Mouse (Mus musculus) thymus, postnatal 14 days (tissue): ENCODE results near the gene Tmigd3.

Experiments used
- DNase-seq: peaks from one replicate; pipeline ENCODE4 v3.0.0; 2021

Tmigd3 gene

DNA sequence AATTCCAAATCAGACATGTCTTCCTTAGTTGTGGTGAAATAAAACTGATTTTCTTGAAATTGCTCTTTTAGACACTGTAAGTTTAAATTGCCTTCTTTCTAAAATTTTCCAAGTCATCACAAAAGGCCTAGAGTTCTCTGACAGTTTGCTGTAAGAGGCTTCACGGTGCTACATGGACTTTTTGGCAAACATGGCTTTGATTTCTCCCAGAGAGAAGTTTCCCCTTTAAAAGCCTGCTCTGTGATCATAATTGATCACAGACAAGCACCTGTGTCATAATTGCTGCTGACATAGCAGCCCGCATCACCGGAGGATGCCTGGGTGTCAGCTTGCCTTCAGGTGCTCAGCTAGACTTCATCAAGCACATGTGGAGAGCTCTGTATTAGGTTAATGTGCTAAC lies at the start of gene Tmigd3, which contains the start of gene Adora3:
Gene Tmigd3 (plus strand): TSS at position 346 of the 400 bp plus-strand sequence.
Gene Adora3 (plus strand): TSS at position 301 of the 400 bp plus-strand sequence.
- DNase-seq = no peak

- DNase-seq = no peak
These were observed 49.2 kb upstream of the Tmigd3 start for GRCm38 (mm10) chr3:105821504-105821903.

- DNase-seq = no peak
These were observed 47.1 kb upstream of the Tmigd3 start for GRCm38 (mm10) chr3:105823609-105824008.

- no peak for DNase-seq
These were observed 46.6 kb upstream of the Tmigd3 start for GRCm38 (mm10) chr3:105824103-105824502.

GRCm38 (mm10) chr3:105824704-105825103 lies 46.0 kb upstream of the Tmigd3 start:
- no peak for DNase-seq

GRCm38 (mm10) chr3:105825501-105826161 lies 45.1 kb upstream of the Tmigd3 start:
- DNase-seq = no peak

- DNase-seq = no peak
These were observed 39.1 kb upstream of the Tmigd3 start for GRCm38 (mm10) chr3:105831584-105831983.

DNA sequence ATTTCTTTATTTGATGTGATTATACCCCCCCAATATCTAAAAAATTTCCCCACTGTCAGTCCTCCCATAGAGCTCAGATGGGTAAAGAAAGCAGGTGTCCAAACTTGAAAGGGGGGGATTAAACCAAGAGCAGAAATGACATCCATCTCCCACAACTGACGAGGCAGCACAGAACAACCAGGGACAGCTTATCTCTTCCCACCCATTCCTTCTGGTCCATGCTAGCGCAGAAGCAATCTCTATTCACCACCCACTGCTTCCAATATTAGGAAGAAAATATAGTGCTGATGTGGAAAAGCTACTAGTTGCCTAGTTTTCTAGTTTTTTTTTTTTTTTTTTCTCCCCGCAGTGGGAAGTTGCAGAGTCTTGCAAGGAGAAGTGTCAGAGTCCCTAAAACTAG lies 34.8 kb upstream of the Tmigd3 start:
- DNase-seq = no peak

- no peak for DNase-seq
These were observed 33.8 kb upstream of the Tmigd3 start for GRCm38 (mm10) chr3:105836883-105837282.

- no peak for DNase-seq
These were observed 32.0 kb upstream of the Tmigd3 start for GRCm38 (mm10) chr3:105838655-105839054.

DNA sequence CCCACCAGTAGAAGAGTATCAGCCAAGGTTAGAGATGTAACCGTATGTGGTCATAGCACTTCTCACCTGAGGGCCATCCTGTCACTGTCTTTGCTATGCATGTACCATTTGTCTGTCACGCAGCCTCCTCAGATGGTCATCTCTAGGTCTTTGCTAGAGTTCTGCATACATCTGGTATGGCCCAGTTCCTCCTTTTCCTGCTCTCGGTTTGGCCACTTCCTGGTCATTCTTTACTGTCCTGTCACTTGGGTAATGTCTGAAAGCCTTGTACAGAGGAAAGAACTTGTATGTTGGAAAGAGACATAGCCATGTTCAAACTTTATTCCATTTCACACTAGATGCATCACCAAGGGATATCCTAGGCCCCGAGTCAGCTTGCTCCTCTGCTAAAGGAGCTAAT lies 30.9 kb upstream of the Tmigd3 start:
- no peak for DNase-seq

GRCm38 (mm10) chr3:105846294-105847069 lies 24.2 kb upstream of the Tmigd3 start:
- DNase-seq = no peak

DNA sequence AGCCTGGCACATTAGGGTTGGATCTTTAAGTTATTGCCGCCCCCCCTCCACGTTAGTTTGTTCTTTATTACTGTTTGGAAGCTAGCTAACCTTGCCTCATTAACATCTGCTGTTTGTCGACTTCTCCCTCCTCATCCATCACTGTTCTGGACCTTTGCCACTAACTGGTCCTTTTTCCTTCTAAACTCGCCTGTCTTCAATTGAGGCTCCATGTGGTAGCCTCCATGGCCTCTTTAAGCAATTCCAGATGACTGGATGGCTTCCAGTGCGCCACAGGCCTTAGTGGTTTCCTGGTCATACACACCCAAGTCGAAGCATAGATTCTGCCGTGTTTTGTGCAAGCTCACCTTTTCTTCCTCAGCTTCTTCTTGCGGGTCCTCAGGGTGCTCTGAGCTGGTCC lies 16.9 kb upstream of the Tmigd3 start:
- no peak for DNase-seq

GRCm38 (mm10) chr3:105854786-105855185 lies 15.9 kb upstream of the Tmigd3 start:
- DNase-seq = no peak

DNA sequence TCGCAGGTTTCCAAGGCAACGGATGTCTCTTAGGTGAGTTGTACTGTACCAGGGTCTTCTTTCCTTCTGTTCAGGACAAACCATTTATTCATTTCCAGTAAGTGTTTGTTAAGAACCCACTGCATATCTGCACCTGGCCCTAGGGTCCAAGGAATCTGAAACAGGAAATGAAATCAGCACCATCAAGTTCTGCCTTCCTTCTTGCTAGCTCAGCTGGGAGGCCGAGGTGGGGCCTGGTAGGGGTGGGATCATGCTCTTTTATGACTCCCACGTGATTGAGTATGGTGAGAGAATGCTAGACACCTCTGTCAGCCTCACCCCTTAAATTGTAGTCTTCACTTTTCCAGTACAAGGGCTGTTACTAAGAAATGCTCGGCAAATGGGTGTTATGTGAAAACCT lies 13.2 kb upstream of the Tmigd3 start:
- DNase-seq = peak; percentile 50

DNA sequence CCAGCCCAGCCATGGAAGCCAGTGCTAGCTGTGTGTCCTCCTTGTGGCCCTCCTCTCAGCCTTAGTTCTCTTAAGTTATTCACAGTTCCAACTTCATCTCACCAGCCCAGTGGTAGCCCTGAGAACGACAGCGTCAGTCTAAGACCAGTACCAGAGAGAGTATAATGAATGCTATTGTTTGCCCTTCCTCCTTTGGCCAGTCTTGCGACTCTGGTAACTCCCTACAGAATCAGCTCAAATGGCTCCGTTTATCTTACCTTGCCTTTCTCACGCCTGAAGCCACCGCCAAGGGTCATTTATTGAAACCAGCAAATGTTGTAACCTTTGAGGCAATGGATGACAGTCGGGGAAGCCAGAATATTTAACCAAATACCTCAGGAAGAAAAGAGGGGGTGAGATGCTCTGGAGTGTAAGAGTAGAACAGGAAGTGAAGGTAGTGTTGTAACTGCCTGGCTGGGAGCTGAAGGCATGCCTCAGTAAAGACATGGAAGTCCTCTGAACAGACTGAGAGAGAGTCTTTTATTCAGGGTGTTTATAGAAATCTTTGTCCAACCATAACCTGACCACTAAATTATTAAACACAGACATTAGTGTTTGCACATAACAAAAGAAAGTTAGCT lies 8.8 kb upstream of the Tmigd3 start:
- no peak for DNase-seq

DNA sequence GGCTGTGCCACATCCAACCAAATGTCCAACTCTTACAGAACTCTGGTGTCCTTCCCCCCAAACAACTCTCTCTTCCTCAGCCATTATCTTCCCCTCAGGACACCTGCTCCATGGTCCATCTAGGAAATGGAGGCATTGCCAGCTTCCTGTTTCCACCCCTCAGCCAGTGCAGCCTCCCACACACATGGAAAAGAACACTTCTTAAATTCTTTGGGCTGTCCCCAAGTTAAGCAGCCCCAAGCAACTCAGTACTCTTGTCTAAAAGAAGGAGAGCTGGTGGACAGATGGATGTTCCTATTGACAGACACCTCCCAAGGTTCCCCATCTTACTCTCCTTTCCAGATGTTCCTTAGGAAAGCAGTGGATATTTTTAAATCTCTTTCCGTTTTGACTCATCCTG lies 6.6 kb upstream of the Tmigd3 start:
- DNase-seq = no peak

GRCm38 (mm10) chr3:105865122-105865521 lies 5.6 kb upstream of the Tmigd3 start:
- no peak for DNase-seq

- no peak for DNase-seq
These were observed 2.6 kb upstream of the Tmigd3 start for GRCm38 (mm10) chr3:105868135-105868534.

- no peak for DNase-seq
These were observed 1.3 kb downstream of the Tmigd3 start for GRCm38 (mm10) chr3:105872034-105872433.

GRCm38 (mm10) chr3:105872579-105872978 lies 1.9 kb downstream of the Tmigd3 start:
- DNase-seq = no peak

DNA sequence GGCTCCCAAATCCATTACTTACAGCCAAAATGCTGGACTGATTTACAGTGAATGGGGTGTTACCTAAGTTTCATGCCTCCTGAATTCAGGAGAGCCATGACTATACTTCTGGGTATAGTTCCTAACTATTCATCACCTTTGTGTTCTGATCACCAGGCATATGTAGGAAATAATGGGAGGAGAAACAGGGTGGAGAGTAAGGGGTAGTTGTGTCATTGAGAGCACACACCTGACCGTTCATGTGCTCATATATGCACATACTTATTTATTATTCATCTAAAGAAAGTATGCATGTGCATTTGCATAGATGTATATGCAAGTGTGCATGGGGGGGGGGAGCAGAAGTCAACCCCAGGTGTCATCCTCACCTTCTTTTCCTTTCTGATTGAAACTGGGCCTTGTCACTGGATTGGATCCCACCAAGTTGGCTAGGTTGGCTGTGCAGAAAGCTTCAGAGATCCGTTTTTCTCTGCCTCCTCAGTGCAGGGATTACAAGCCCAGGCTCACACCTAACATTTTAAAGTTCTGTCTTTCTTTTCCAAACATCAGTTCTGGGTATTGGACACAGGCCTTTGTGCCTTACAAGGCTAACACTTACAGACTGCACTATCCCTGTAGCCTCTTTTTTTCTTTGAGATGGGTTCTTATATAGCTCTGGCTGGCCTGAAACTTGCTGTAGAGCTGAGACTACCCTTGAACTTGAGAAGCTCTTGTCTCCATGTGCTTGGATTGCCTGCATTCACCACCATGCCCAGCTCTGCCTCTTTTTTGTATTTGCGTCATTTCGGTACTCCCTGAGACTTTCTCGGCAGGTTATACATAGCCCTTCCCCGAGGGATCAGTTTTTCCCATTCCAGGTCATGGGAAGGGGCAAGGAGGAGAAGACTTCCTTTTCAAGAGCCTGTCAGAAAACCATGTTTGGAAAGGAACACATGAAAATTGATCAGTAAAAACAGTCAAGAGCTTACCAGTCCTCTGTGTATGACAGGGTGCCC lies 3.0 kb downstream of the Tmigd3 start:
- DNase-seq = no peak

GRCm38 (mm10) chr3:105876022-105876421 lies 5.3 kb downstream of the Tmigd3 start:
- DNase-seq = no peak
